Mouse (Mus musculus) forebrain, embryonic 14.5 days (tissue): Measurements from ENCODE around the gene Vmn1r166. TPM values are rescaled to one million over a fixed set of nuclear protein-coding genes. Genes with fewer than 3 reads are reported as not detected.
"Not testable (repeated sequence)": the region's sequence is repeated elsewhere in the genome, so short reads cannot be mapped to it uniquely, and the experiment has no call there.

ENCODE experiments used
- ATAC-seq: fragments of 200-750 bp; cut with Nextera tagmentation; 2 replicates; pipeline ENCODE4 v1.8.0; 2017; ENCODE audit warnings: mild to moderate bottlenecking, moderate library complexity
- DNase-seq: peaks from one replicate; pipeline ENCODE4 v3.0.0-alpha.2; 2015; ENCODE audit warnings: low spot score
- H3K27ac ChIP-seq: fragments of 300-500 bp; sonication (generic); 2 replicates; pipeline ENCODE4 v1.5.1; 2014; ENCODE audit warnings: low read depth, mild to moderate bottlenecking, control low read depth, low read length, moderate library complexity
- H3K27me3 ChIP-seq: fragments of 300-500 bp; sonication (generic); replicated peaks from 2 replicates; pipeline ENCODE4 v1.6.1; 2014; ENCODE audit warnings: low read length, control low read depth, mixed read lengths; ENCODE audit not compliant: control insufficient read depth, insufficient read depth
- H3K36me3 ChIP-seq: fragments of 300-500 bp; sonication (generic); 2 replicates; pipeline ENCODE4 v1.6.1; 2014; ENCODE audit warnings: low read length, control low read depth; ENCODE audit not compliant: control insufficient read depth, insufficient read depth
- H3K4me1 ChIP-seq: fragments of 300-500 bp; sonication (generic); 2 replicates; pipeline ENCODE4 v1.6.1; 2014; ENCODE audit warnings: antibody characterized with exemption, low read length, control low read depth; ENCODE audit not compliant: control insufficient read depth, insufficient read depth
- H3K4me2 ChIP-seq: fragments of 300-500 bp; sonication (generic); 2 replicates; pipeline ENCODE4 v1.6.1; 2014; ENCODE audit warnings: mild to moderate bottlenecking, control low read depth, low read length
- H3K4me3 ChIP-seq: fragments of 300-500 bp; sonication (generic); 2 replicates; pipeline ENCODE4 v1.5.1; 2014; ENCODE audit warnings: low read depth, low read length, control low read depth
- H3K9ac ChIP-seq: fragments of 300-500 bp; sonication (generic); 2 replicates; pipeline ENCODE4 v1.6.1; 2014; ENCODE audit warnings: mild to moderate bottlenecking, low read length, control low read depth, moderate library complexity
- H3K9me3 ChIP-seq: fragments of 300-500 bp; sonication (generic); replicated peaks from 2 replicates; pipeline ENCODE4 v1.6.1; 2016; ENCODE audit warnings: low read length, control low read depth, mixed read lengths; ENCODE audit not compliant: control insufficient read depth
- WGBS: fragments of 180-500 bp; shearing (Covaris S2); extraction: QIAGEN DNeasy Blood & Tissue Kit; methylation state at CpG from one replicate; pipeline ENCODE4 v1.1.7; 2014; 5-methylcytosine and 5-hydroxymethylcytosine counted together
- polyA plus RNA-seq: library from polyadenylated mRNA; unstranded; fragments of >200 nt; fragmentation: Nextera tagmentation; extraction: Ambion mirVana; gene quantifications from 2 replicates; pipeline ENCODE4 v1.2.1, GENCODE M21; 2014

The Vmn1r166 gene
- polyA plus RNA-seq, result not detected in 2 replicates

GRCm38 (mm10) chr7:23251582-23251981 is at the start of gene Vmn1r166:
Vmn1r166 (minus strand) TSS chr7:23251682.
- not testable (repeated sequence) for ATAC-seq, H3K27ac ChIP-seq, H3K36me3 ChIP-seq, H3K9me3 ChIP-seq, H3K27me3 ChIP-seq, H3K4me3 ChIP-seq, H3K4me2 ChIP-seq, H3K4me1 ChIP-seq, DNase-seq, H3K9ac ChIP-seq
- no CpG with 5 or more reads among the region's 2 CpGs for WGBS

- H3K4me1 ChIP-seq, result not testable (repeated sequence)
Measured at GRCm38 (mm10) chr7:23300892-23301291, 49.4 kb upstream of the Vmn1r166 start, which contains the start of gene Nlrp4e. Nlrp4e (plus strand) TSS chr7:23301192.

GRCm38 (mm10) chr7:23278800-23279199 is 27.3 kb upstream of the Vmn1r166 start, which contains the start of gene Gm6902:
Gm6902 (minus strand) TSS chr7:23278900.
- not testable (repeated sequence) for H3K4me3 ChIP-seq, DNase-seq, H3K36me3 ChIP-seq, H3K9ac ChIP-seq, ATAC-seq, H3K9me3 ChIP-seq, H3K4me2 ChIP-seq, H3K27me3 ChIP-seq, H3K27ac ChIP-seq, H3K4me1 ChIP-seq
- WGBS, result no CpG with 5 or more reads among the region's 2 CpGs

More at GRCm38 (mm10) chr7:23300892-23301291, 49.4 kb upstream of the Vmn1r166 start, which contains the start of gene Nlrp4e:
- not testable (repeated sequence) for H3K4me3 ChIP-seq, H3K27me3 ChIP-seq, DNase-seq, H3K27ac ChIP-seq, H3K4me2 ChIP-seq, H3K9me3 ChIP-seq, H3K36me3 ChIP-seq, ATAC-seq, H3K9ac ChIP-seq
- WGBS, result 82% methylated on average over 3 of the region's 3 CpGs

GRCm38 (mm10) chr7:23217032-23217431 is 34.5 kb downstream of the Vmn1r166 start, which contains the start of gene Vmn1r165:
Vmn1r165 (plus strand) TSS chr7:23217332.
- DNase-seq, H3K4me3 ChIP-seq, H3K27ac ChIP-seq, H3K4me1 ChIP-seq, H3K9me3 ChIP-seq, H3K9ac ChIP-seq, ATAC-seq, H3K36me3 ChIP-seq, H3K27me3 ChIP-seq, H3K4me2 ChIP-seq: not testable (repeated sequence)
- WGBS, result no CpG with 5 or more reads among the region's 3 CpGs

Other genes with a start within 250 kb of the Vmn1r166 start
- gene Gm4216, start 231.8 kb downstream of the Vmn1r166 start, polyA plus RNA-seq, result not detected in 2 replicates
- gene Vmn1r163, start 196.1 kb downstream of the Vmn1r166 start, polyA plus RNA-seq, result not detected in 2 replicates
- not detected in 2 replicates for gene Gm8720, start 184.2 kb downstream of the Vmn1r166 start, polyA plus RNA-seq
- gene Gm10662, start 107.2 kb downstream of the Vmn1r166 start, polyA plus RNA-seq, result not detected in 2 replicates
- not detected in 2 replicates for gene Vmn1r165, start 34.4 kb downstream of the Vmn1r166 start, polyA plus RNA-seq
- gene Gm6902, start 27.2 kb upstream of the Vmn1r166 start, polyA plus RNA-seq, result not detected in 2 replicates
- gene Nlrp4e, start 49.5 kb upstream of the Vmn1r166 start, polyA plus RNA-seq, result not detected in 2 replicates
- not detected in 2 replicates for gene Nlrp5, start 134.2 kb upstream of the Vmn1r166 start, polyA plus RNA-seq